Mouse (Mus musculus) lung, embryonic 16.5 days (tissue): ENCODE data around the gene Mpeg1. TPM values are rescaled to one million over a fixed set of nuclear protein-coding genes. Genes with fewer than 3 reads are reported as not detected.

Source experiments
- ATAC-seq: fragments of 200-750 bp; cut with Nextera tagmentation; 2 replicates; pipeline ENCODE4 v1.8.0; 2017; ENCODE audit warnings: low read depth, mild to moderate bottlenecking, moderate library complexity
- H3K27ac ChIP-seq: fragments of 300-500 bp; sonication (generic); 2 replicates; pipeline ENCODE4 v1.5.1; 2014; ENCODE audit warnings: mild to moderate bottlenecking, control low read depth, low read length
- H3K27me3 ChIP-seq: fragments of 300-500 bp; sonication (generic); 2 replicates; pipeline ENCODE4 v1.6.1; 2014; ENCODE audit warnings: low read depth, low read length, mixed read lengths; ENCODE audit not compliant: control insufficient read depth, insufficient read depth
- H3K36me3 ChIP-seq: fragments of 300-500 bp; sonication (generic); 2 replicates; pipeline ENCODE4 v1.6.1; 2014; ENCODE audit warnings: low read length; ENCODE audit not compliant: control insufficient read depth, insufficient read depth
- H3K4me1 ChIP-seq: fragments of 300-500 bp; sonication (generic); replicated peaks from 2 replicates; pipeline ENCODE4 v1.6.1; 2014; ENCODE audit warnings: low read length, mixed read lengths; ENCODE audit not compliant: control insufficient read depth, insufficient read depth
- H3K4me2 ChIP-seq: fragments of 300-500 bp; sonication (generic); 2 replicates; pipeline ENCODE4 v1.6.1; 2014; ENCODE audit warnings: low read depth, low read length, control low read depth
- H3K4me3 ChIP-seq: fragments of 300-500 bp; sonication (generic); 2 replicates; pipeline ENCODE4 v1.5.1; 2014; ENCODE audit warnings: mild to moderate bottlenecking, low read length, control low read depth
- H3K9ac ChIP-seq: fragments of 300-500 bp; sonication (generic); 2 replicates; pipeline ENCODE4 v1.6.1; 2014; ENCODE audit warnings: low read length, control low read depth
- H3K9me3 ChIP-seq: fragments of 300-500 bp; sonication (generic); 2 replicates; pipeline ENCODE4 v1.6.1; 2016; ENCODE audit warnings: low read length; ENCODE audit not compliant: control insufficient read depth
- WGBS: fragments of 180-500 bp; shearing (Covaris S2); extraction: QIAGEN DNeasy Blood & Tissue Kit; methylation state at CpG from one replicate; pipeline ENCODE4 v1.1.7; 2014; 5-methylcytosine and 5-hydroxymethylcytosine counted together
- polyA plus RNA-seq: library from polyadenylated mRNA; unstranded; fragments of >200 nt; fragmentation: Nextera tagmentation; extraction: Ambion mirVana; gene quantifications from 2 replicates; pipeline ENCODE4 v1.2.1, GENCODE M21; 2015

The Mpeg1 gene
- polyA plus RNA-seq, 1 experiment from 2014 or later, result 0.79 TPM

- H3K4me3 ChIP-seq, result no peak overlapping the region
- no peak for ATAC-seq
These were observed 42.2 kb downstream of the Mpeg1 start for GRCm38 (mm10) chr19:12502756-12503155.

DNA sequence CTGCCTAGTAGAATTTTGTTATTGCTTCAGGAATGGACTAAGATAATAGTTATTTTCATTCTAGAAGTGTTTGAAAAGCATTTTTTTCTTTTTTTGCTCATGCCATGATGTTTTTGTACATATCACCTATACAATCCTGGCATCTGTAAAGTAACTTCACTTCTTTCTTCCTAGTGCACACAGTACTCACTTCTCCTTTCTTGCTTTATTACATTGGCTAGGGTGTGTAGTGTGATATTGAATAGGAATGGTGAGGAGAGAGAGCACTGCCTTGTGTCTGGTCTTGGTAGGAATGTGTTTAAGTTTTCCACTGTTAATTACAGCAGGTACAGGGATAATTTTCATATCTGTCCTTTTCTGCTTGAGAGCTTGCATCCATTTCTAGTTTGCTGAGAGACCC is 54.0 kb downstream of the Mpeg1 start:
- Histone ChIP-seq H3K9ac (no peak overlapping the region), H3K27ac (no peak overlapping the region), H3K36me3 (no peaks in the 10 kb centered on the region), H3K4me2 (no peak overlapping the region), H3K27me3 (no peaks in the 10 kb centered on the region), H3K4me1 (no peaks in the 10 kb centered on the region), H3K9me3 (no peaks in the 10 kb centered on the region), H3K4me3 (no peak overlapping the region)
- ATAC-seq, result no peak

More at GRCm38 (mm10) chr19:12502756-12503155, 42.2 kb downstream of the Mpeg1 start:
- no peaks in the 10 kb centered on the region for H3K9me3 ChIP-seq
- H3K36me3 ChIP-seq, result no peaks in the 10 kb centered on the region
- no peak overlapping the region for H3K9ac ChIP-seq
- H3K4me2 ChIP-seq, result no peak overlapping the region
- H3K4me1 ChIP-seq, result peaks cover 13% of the 10 kb centered on the region; the same call in 1 of the 2 replicates
- no peak overlapping the region for H3K27ac ChIP-seq
- 70% methylated on average over 7 of the region's 7 CpGs for WGBS
- no peaks in the 10 kb centered on the region for H3K27me3 ChIP-seq

Other genes with a start within 250 kb of the Mpeg1 start
- not detected in 2 replicates for gene Olfr1432, start 228.2 kb upstream of the Mpeg1 start, polyA plus RNA-seq
- not detected in 2 replicates for gene Olfr262, start 219.1 kb upstream of the Mpeg1 start, polyA plus RNA-seq
- not detected in 2 replicates for gene Olfr235, start 199.7 kb upstream of the Mpeg1 start, polyA plus RNA-seq
- gene Olfr1434, start 180.9 kb upstream of the Mpeg1 start, polyA plus RNA-seq, result not detected in 2 replicates
- not detected in 2 replicates for gene Olfr1436, start 161.6 kb upstream of the Mpeg1 start, polyA plus RNA-seq
- gene Olfr1437, start 135.7 kb upstream of the Mpeg1 start, polyA plus RNA-seq, result not detected in 2 replicates
- gene Olfr1438-ps1, start 124.9 kb upstream of the Mpeg1 start, polyA plus RNA-seq, result not detected in 2 replicates
- gene Olfr1440, start 73.5 kb upstream of the Mpeg1 start, polyA plus RNA-seq, result not detected in 2 replicates
- gene Olfr1441, start 43.3 kb upstream of the Mpeg1 start, polyA plus RNA-seq, result not detected in 2 replicates
- not detected in 2 replicates for gene Pfpl, start 32.9 kb upstream of the Mpeg1 start, polyA plus RNA-seq
- 16.0 and 16.5 TPM in 2 replicates for gene Dtx4, start 40.7 kb downstream of the Mpeg1 start, polyA plus RNA-seq
- gene Fam111a, start 85.0 kb downstream of the Mpeg1 start, polyA plus RNA-seq, result 31.1 and 33.6 TPM in 2 replicates
- gene Gm4952, start 139.2 kb downstream of the Mpeg1 start, polyA plus RNA-seq, result 0.09 and 0.29 TPM in 2 replicates
- gene Glyat, start 172.5 kb downstream of the Mpeg1 start, polyA plus RNA-seq, result not detected in 2 replicates
- gene Olfr1442, start 209.7 kb downstream of the Mpeg1 start, polyA plus RNA-seq, result not detected in 2 replicates
- gene Olfr1443, start 217.3 kb downstream of the Mpeg1 start, polyA plus RNA-seq, result not detected in 2 replicates
- gene Keg1, start 235.0 kb downstream of the Mpeg1 start, polyA plus RNA-seq, result not detected in 2 replicates